Mouse (Mus musculus): ENCODE data around the gene Tmem235. TPM values are rescaled to one million over a fixed set of nuclear protein-coding genes. Genes with fewer than 3 reads are reported as not detected.
A peak's percentile ranks its signal among the peaks of the same experiment; 100 is the strongest.

Tmem235 gene
- polyA plus RNA-seq, 1 experiment from 2014 or later = not detected

- Histone ChIP-seq H3K36me3 (no peaks in the 10 kb centered on the region), H3K4me3 (replicated peaks) (no peak overlapping the region), H3K4me2 (no peak overlapping the region), H3K4me1 (replicated peaks) (no peaks in the 10 kb centered on the region; the same call in 1 of the 2 replicates), H3K27ac (no peak overlapping the region), H3K9ac (replicated peaks) (no peak overlapping the region), H3K27me3 (0 out of 2 replicates have a peak, but pooled peaks cover 3% of the 10 kb centered on the region), H3K9me3 (no peaks in the 10 kb centered on the region)
- 21% methylated on average over 2 of the region's 2 CpGs for WGBS
- no peak for ATAC-seq (ENCODE audit: insufficient number of reproducible peaks, insufficient read depth, low FRiP score, low TSS enrichment, low read depth)
Measured at GRCm38 (mm10) chr11:117896533-117896932, 36.0 kb downstream of the Tmem235 start.

GRCm38 (mm10) chr11:117902282-117902681 lies 41.7 kb downstream of the Tmem235 start:
- ATAC-seq (ENCODE audit: insufficient number of reproducible peaks, insufficient read depth, low FRiP score, low TSS enrichment, low read depth) = no peak
- Histone ChIP-seq H3K27me3 (no peaks in the 10 kb centered on the region), H3K4me2 (no peak overlapping the region), H3K36me3 (no peaks in the 10 kb centered on the region), H3K4me3 (replicated peaks) (no peak overlapping the region), H3K9me3 (no peaks in the 10 kb centered on the region), H3K9ac (replicated peaks) (no peak overlapping the region), H3K4me1 (replicated peaks) (peaks cover 8% of the 10 kb centered on the region), H3K27ac (no peak overlapping the region)
- 55% methylated on average over 2 of the region's 2 CpGs for WGBS

GRCm38 (mm10) chr11:117904442-117904841 lies 43.9 kb downstream of the Tmem235 start:
- ATAC-seq (ENCODE audit: insufficient number of reproducible peaks, insufficient read depth, low FRiP score, low TSS enrichment, low read depth) = no peak
- Histone ChIP-seq H3K27ac (no peak overlapping the region), H3K4me1 (replicated peaks) (peaks cover 10% of the 10 kb centered on the region), H3K9ac (replicated peaks) (no peak overlapping the region), H3K4me3 (replicated peaks) (no peak overlapping the region), H3K4me2 (no peak overlapping the region), H3K9me3 (no peaks in the 10 kb centered on the region), H3K27me3 (no peaks in the 10 kb centered on the region), H3K36me3 (no peaks in the 10 kb centered on the region)
- 86% methylated on average over 8 of the region's 8 CpGs for WGBS

GRCm38 (mm10) chr11:117909337-117909736 lies 48.8 kb downstream of the Tmem235 start:
- no peak for ATAC-seq (ENCODE audit: insufficient number of reproducible peaks, insufficient read depth, low FRiP score, low TSS enrichment, low read depth)
- Histone ChIP-seq H3K9ac (replicated peaks) (no peak overlapping the region), H3K27me3 (no peaks in the 10 kb centered on the region), H3K4me2 (no peak overlapping the region), H3K9me3 (no peaks in the 10 kb centered on the region), H3K4me1 (replicated peaks) (peaks cover 11% of the 10 kb centered on the region), H3K4me3 (replicated peaks) (no peak overlapping the region), H3K36me3 (no peaks in the 10 kb centered on the region), H3K27ac (no peak overlapping the region)
- 92% methylated on average over 8 of the region's 8 CpGs for WGBS

GRCm38 (mm10) chr11:117912684-117913352 lies 52.3 kb downstream of the Tmem235 start:
- Histone ChIP-seq H3K27me3 (peaks cover 4% of the 10 kb centered on the region; the same call in 1 of the 2 replicates), H3K4me2 (peak overlapping the region; percentile 23; the same call in 1 of the 2 replicates), H3K9me3 (peaks cover 11% of the 10 kb centered on the region), H3K36me3 (no peaks in the 10 kb centered on the region), H3K27ac (0 out of 2 replicates have a peak overlapping the region, but pooled peaks have one; percentile 9), H3K4me3 (replicated peaks) (no peak overlapping the region), H3K9ac (replicated peaks) (0 out of 2 replicates have a peak overlapping the region, but pooled peaks have one; percentile 18), H3K4me1 (replicated peaks) (peaks cover 6% of the 10 kb centered on the region)
- ATAC-seq (ENCODE audit: insufficient number of reproducible peaks, insufficient read depth, low FRiP score, low TSS enrichment, low read depth) = no peak
- WGBS = 31% methylated on average over 13 of the region's 13 CpGs

GRCm38 (mm10) chr11:117914531-117914930 lies 54.0 kb downstream of the Tmem235 start:
- no peak overlapping the region for H3K4me2 ChIP-seq
- peaks cover 4% of the 10 kb centered on the region; the same call in 1 of the 2 replicates for H3K27me3 ChIP-seq
- H3K4me3 ChIP-seq (replicated peaks) = no peak overlapping the region
- no peaks in the 10 kb centered on the region for H3K36me3 ChIP-seq
- H3K9me3 ChIP-seq = peaks cover 11% of the 10 kb centered on the region
- no peak overlapping the region for H3K9ac ChIP-seq (replicated peaks)
- H3K27ac ChIP-seq = no peak overlapping the region
- peaks cover 6% of the 10 kb centered on the region for H3K4me1 ChIP-seq (replicated peaks)
- WGBS = 53% methylated on average over 12 of the region's 12 CpGs
- ATAC-seq (ENCODE audit: insufficient number of reproducible peaks, insufficient read depth, low FRiP score, low TSS enrichment, low read depth) = no peak

Other genes starting within 250 kb of the Tmem235 start
- gene Tnrc6c, start 206.5 kb upstream of the Tmem235 start, polyA plus RNA-seq (2016; fragmentation: Nextera tagmentation; extraction: Ambion mirVana) = 20.0 and 22.6 TPM in 2 replicates
- gene Tmc8, start 78.7 kb upstream of the Tmem235 start, polyA plus RNA-seq (2016; fragmentation: Nextera tagmentation; extraction: Ambion mirVana) = 0.53 and 1.2 TPM in 2 replicates
- 20.3 and 22.4 TPM in 2 replicates for gene Tmc6, start 78.6 kb upstream of the Tmem235 start, polyA plus RNA-seq (2016; fragmentation: Nextera tagmentation; extraction: Ambion mirVana)
- gene 6030468B19Rik, start 63.1 kb upstream of the Tmem235 start, polyA plus RNA-seq (2016; fragmentation: Nextera tagmentation; extraction: Ambion mirVana) = 0.26 and 0.33 TPM in 2 replicates
- gene Gm20708, start 51.1 kb upstream of the Tmem235 start, polyA plus RNA-seq (2016; fragmentation: Nextera tagmentation; extraction: Ambion mirVana) = 0.36 and 0.58 TPM in 2 replicates
- 27.6 and 28.8 TPM in 2 replicates for gene Syngr2, start 51.1 kb upstream of the Tmem235 start, polyA plus RNA-seq (2016; fragmentation: Nextera tagmentation; extraction: Ambion mirVana)
- gene Afmid, start 34.8 kb upstream of the Tmem235 start, polyA plus RNA-seq (2016; fragmentation: Nextera tagmentation; extraction: Ambion mirVana) = 3.5 and 4.2 TPM in 2 replicates
- gene Tk1, start 34.7 kb upstream of the Tmem235 start, polyA plus RNA-seq (2016; fragmentation: Nextera tagmentation; extraction: Ambion mirVana) = 136 and 143 TPM in 2 replicates
- 346 and 369 TPM in 2 replicates for gene Birc5, start 11.5 kb upstream of the Tmem235 start, polyA plus RNA-seq (2016; fragmentation: Nextera tagmentation; extraction: Ambion mirVana)
- 1.9 and 2.3 TPM in 2 replicates for gene Tha1, start 12.7 kb downstream of the Tmem235 start, polyA plus RNA-seq (2016; fragmentation: Nextera tagmentation; extraction: Ambion mirVana)
- 14.9 and 16.4 TPM in 2 replicates for gene Socs3, start 109.3 kb downstream of the Tmem235 start, polyA plus RNA-seq (2016; fragmentation: Nextera tagmentation; extraction: Ambion mirVana)
- gene Pgs1, start 125.5 kb downstream of the Tmem235 start, polyA plus RNA-seq (2016; fragmentation: Nextera tagmentation; extraction: Ambion mirVana) = 40.7 and 43.1 TPM in 2 replicates

Measured in limb, embryonic 12.5 days (tissue).